ENCODE assay signal across 8 mouse cellular contexts in the genomic region with DNA sequence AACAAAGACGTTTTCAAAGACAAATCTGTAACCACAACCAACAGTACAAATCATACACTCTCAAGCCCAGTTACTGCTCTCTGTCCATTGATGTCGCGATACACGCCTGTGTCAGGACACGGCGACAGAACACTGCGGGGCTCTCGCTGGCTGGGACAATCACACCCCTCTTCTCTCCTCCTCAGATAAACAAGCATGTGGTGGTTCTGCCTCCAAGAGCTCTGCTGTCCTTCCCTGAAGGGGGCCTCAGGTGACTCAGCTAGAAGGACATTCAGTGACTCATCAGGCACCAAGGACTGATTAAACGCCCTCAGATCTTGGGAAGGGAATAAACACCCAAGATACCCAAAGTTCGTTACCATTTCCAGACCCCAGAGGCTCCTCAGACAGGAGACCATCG.
"Had no signal": no experiment of that assay in that cellular context is flagged by ENCODE, and none has a peak within 500 bp of the region (broad histone marks: within the 10 kb centered on the region; RNA-seq: fewer than 3 reads in every experiment).

No protein-coding gene starts in this region.

- DNase-seq: kidney, postnatal 14 days; lung, embryonic 14.5 days; lung, postnatal 10 days; lung, postnatal 4 days; retina, postnatal 1 day; right cerebral cortex, postnatal 4 days; thymus, adult 2 months; thymus, postnatal 25 days had no signal
